Mouse (Mus musculus): ENCODE measurements at regions not wholly inside any gene's neighbourhood (a gene's known extent, or its start where the extent isn't known, plus 50 kb on each side); places are given as distances from the start of the nearest gene placed in this dataset.

- WGBS = 17% methylated on average over 8 of the region's 8 CpGs
- Histone ChIP-seq H3K4me3 (ENCODE audit: low read depth, low read length) (no peak overlapping the region), H3K4me1 (ENCODE audit: control insufficient read depth, insufficient read depth, insufficient read length, low read length) (peaks cover 2% of the 10 kb centered on the region; the same call in 1 of the 2 replicates), H3K27ac (ENCODE audit: insufficient read depth, low read depth, low read length) (no peak overlapping the region), H3K36me3 (ENCODE audit: control insufficient read depth, insufficient read depth, low read length) (no peaks in the 10 kb centered on the region), H3K27me3 (ENCODE audit: control insufficient read depth, insufficient read depth, low read length) (no peaks in the 10 kb centered on the region)
- no peak for TF ChIP-seq CTCF (IDR thresholded peaks at IDR 0.05; ENCODE audit: extremely low read depth, insufficient read length, insufficient replicate concordance, low read depth, low read length)
- no peak for TF ChIP-seq POLR2A (IDR thresholded peaks at IDR 0.05; ENCODE audit: low read depth, low read length)
Measured at GRCm38 (mm10) chr1:183793913-183794445, 219.1 kb upstream of the Dusp10 start.

DNA sequence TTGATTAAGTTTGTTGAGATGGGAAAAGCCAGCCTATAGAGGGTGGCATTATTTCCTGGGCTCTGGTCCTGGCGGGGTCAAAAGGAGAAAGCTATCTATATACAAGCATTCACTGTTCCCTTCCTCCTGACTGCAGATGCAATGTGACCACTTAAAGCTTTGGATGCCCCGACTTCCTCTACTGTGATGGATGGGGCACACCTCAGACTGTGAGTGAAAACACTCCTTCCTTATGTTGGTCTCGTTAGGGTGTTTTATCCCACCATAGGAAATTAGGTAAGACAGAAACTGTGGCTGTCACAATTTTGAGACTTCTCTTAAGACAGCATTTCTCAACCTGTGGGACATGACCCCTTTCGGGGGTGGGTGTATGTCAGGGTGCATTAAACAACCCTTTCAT is 210.8 kb upstream of the Dusp10 start:
- 80% methylated on average over 4 of the region's 4 CpGs for WGBS
- no peak for TF ChIP-seq CTCF (IDR thresholded peaks at IDR 0.05; ENCODE audit: extremely low read depth, insufficient read length, insufficient replicate concordance, low read depth, low read length)
- TF ChIP-seq POLR2A (IDR thresholded peaks at IDR 0.05; ENCODE audit: low read depth, low read length) = no peak
- no peaks in the 10 kb centered on the region for H3K27me3 ChIP-seq (ENCODE audit: control insufficient read depth, insufficient read depth, low read length)
- H3K4me1 ChIP-seq (ENCODE audit: control insufficient read depth, insufficient read depth, insufficient read length, low read length) = no peaks in the 10 kb centered on the region
- H3K4me3 ChIP-seq (ENCODE audit: low read depth, low read length) = no peak overlapping the region
- H3K36me3 ChIP-seq (ENCODE audit: control insufficient read depth, insufficient read depth, low read length) = no peaks in the 10 kb centered on the region
- H3K27ac ChIP-seq (ENCODE audit: insufficient read depth, low read depth, low read length) = no peak overlapping the region

DNA sequence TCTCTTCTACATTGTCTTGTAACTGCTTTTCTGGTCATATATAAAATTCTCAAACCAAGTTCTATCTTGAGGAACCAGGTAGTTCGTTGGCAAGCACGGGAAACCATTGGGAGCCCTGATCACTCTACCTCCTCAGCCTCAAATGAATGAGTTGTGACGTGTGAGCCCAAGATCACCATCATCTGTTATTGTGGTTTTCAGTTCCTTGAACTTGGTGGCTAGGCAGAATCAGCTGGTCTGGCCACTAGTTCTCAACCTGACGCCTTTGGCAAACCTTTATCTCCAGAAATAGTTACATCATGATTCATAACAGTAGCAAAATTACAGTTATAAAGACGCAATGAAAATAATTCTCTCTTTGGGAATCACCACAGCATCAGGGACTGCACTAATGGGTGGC is 209.7 kb upstream of the Dusp10 start:
- Histone ChIP-seq H3K27me3 (ENCODE audit: control insufficient read depth, insufficient read depth, low read length) (no peaks in the 10 kb centered on the region), H3K36me3 (ENCODE audit: control insufficient read depth, insufficient read depth, low read length) (no peaks in the 10 kb centered on the region), H3K4me1 (ENCODE audit: control insufficient read depth, insufficient read depth, insufficient read length, low read length) (no peaks in the 10 kb centered on the region), H3K27ac (ENCODE audit: insufficient read depth, low read depth, low read length) (no peak overlapping the region), H3K4me3 (ENCODE audit: low read depth, low read length) (no peak overlapping the region)
- WGBS = 67% methylated on average over 5 of the region's 5 CpGs
- no peak for TF ChIP-seq CTCF (IDR thresholded peaks at IDR 0.05; ENCODE audit: extremely low read depth, insufficient read length, insufficient replicate concordance, low read depth, low read length)

DNA sequence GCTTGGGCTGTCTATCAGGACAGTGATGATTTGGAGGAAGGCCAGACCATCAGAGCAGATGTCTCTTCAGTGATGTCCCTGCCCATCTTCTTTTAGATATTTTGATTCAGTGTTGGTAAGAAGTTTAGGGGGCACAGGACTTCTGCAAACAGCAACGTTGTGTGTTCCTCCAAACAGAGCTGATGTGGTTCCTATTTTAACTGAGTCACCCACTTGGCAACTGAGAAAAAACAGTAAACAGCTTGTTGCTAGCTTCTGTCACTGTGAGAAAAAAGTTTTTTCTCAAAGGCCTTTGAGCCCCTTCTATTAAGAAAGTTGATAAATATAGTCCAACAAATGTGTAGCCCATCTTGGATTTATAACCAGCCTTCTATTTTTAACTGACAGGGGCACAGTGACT is 209.3 kb upstream of the Dusp10 start:
- Histone ChIP-seq H3K4me3 (ENCODE audit: low read depth, low read length) (no peak overlapping the region), H3K36me3 (ENCODE audit: control insufficient read depth, insufficient read depth, low read length) (no peaks in the 10 kb centered on the region), H3K4me1 (ENCODE audit: control insufficient read depth, insufficient read depth, insufficient read length, low read length) (no peaks in the 10 kb centered on the region), H3K27ac (ENCODE audit: insufficient read depth, low read depth, low read length) (no peak overlapping the region), H3K27me3 (ENCODE audit: control insufficient read depth, insufficient read depth, low read length) (no peaks in the 10 kb centered on the region)
- WGBS = 34% methylated on average over 1 of the region's 1 CpGs
- TF ChIP-seq CTCF (IDR thresholded peaks at IDR 0.05; ENCODE audit: extremely low read depth, insufficient read length, insufficient replicate concordance, low read depth, low read length) (no peak), POLR2A (IDR thresholded peaks at IDR 0.05; ENCODE audit: low read depth, low read length) (no peak)

- no peak overlapping the region for H3K4me3 ChIP-seq (ENCODE audit: low read depth, low read length)
- WGBS = 53% methylated on average over 2 of the region's 2 CpGs
- no peaks in the 10 kb centered on the region for H3K27me3 ChIP-seq (ENCODE audit: control insufficient read depth, insufficient read depth, low read length)
- no peak for TF ChIP-seq POLR2A (IDR thresholded peaks at IDR 0.05; ENCODE audit: low read depth, low read length)
- TF ChIP-seq CTCF (IDR thresholded peaks at IDR 0.05; ENCODE audit: extremely low read depth, insufficient read length, insufficient replicate concordance, low read depth, low read length) = no peak
- no peaks in the 10 kb centered on the region for H3K36me3 ChIP-seq (ENCODE audit: control insufficient read depth, insufficient read depth, low read length)
- no peak overlapping the region for H3K27ac ChIP-seq (ENCODE audit: insufficient read depth, low read depth, low read length)
- no peaks in the 10 kb centered on the region for H3K4me1 ChIP-seq (ENCODE audit: control insufficient read depth, insufficient read depth, insufficient read length, low read length)
Measured at GRCm38 (mm10) chr1:183804295-183804694, 208.8 kb upstream of the Dusp10 start.

- WGBS = 81% methylated on average over 8 of the region's 8 CpGs
Measured at GRCm38 (mm10) chr1:183806864-183807730, 206.0 kb upstream of the Dusp10 start.

DNA sequence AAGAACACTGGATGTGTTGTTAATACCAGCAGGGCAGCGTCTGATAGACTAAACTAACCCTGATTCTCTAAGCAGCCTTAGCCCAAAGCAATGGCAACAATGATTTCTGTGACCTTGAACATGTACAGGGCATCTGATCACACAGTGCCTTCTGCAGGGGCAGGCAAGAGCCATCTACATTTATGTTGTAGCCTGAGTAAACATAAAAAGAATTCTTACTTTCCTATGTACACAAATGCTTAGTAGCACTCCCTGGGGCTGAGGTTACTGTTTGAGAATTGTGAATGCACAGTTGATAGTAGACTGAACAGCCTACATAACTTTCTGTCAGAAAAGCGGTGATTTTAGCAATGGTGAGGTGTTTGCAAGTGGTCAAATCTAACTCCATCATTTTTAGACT is 204.9 kb upstream of the Dusp10 start:
- Histone ChIP-seq H3K4me1 (ENCODE audit: control insufficient read depth, insufficient read depth, insufficient read length, low read length) (no peaks in the 10 kb centered on the region), H3K27me3 (ENCODE audit: control insufficient read depth, insufficient read depth, low read length) (no peaks in the 10 kb centered on the region), H3K27ac (ENCODE audit: insufficient read depth, low read depth, low read length) (no peak overlapping the region), H3K4me3 (ENCODE audit: low read depth, low read length) (no peak overlapping the region), H3K36me3 (ENCODE audit: control insufficient read depth, insufficient read depth, low read length) (no peaks in the 10 kb centered on the region)
- 38% methylated on average over 2 of the region's 2 CpGs for WGBS
- no peak for TF ChIP-seq CTCF (IDR thresholded peaks at IDR 0.05; ENCODE audit: extremely low read depth, insufficient read length, insufficient replicate concordance, low read depth, low read length)
- TF ChIP-seq POLR2A (IDR thresholded peaks at IDR 0.05; ENCODE audit: low read depth, low read length) = no peak

More at GRCm38 (mm10) chr1:183806864-183807730, 206.0 kb upstream of the Dusp10 start:
- H3K27ac ChIP-seq (ENCODE audit: insufficient read depth, low read depth, low read length) = no peak overlapping the region
- H3K27me3 ChIP-seq (ENCODE audit: control insufficient read depth, insufficient read depth, low read length) = no peaks in the 10 kb centered on the region
- no peaks in the 10 kb centered on the region for H3K4me1 ChIP-seq (ENCODE audit: control insufficient read depth, insufficient read depth, insufficient read length, low read length)
- H3K4me3 ChIP-seq (ENCODE audit: low read depth, low read length) = no peak overlapping the region
- TF ChIP-seq POLR2A (IDR thresholded peaks at IDR 0.05; ENCODE audit: low read depth, low read length) (no peak), CTCF (IDR thresholded peaks at IDR 0.05; ENCODE audit: extremely low read depth, insufficient read length, insufficient replicate concordance, low read depth, low read length) (no peak)
- no peaks in the 10 kb centered on the region for H3K36me3 ChIP-seq (ENCODE audit: control insufficient read depth, insufficient read depth, low read length)
